9 mouse cellular contexts compared by ENCODE assay signal in the genomic region with DNA sequence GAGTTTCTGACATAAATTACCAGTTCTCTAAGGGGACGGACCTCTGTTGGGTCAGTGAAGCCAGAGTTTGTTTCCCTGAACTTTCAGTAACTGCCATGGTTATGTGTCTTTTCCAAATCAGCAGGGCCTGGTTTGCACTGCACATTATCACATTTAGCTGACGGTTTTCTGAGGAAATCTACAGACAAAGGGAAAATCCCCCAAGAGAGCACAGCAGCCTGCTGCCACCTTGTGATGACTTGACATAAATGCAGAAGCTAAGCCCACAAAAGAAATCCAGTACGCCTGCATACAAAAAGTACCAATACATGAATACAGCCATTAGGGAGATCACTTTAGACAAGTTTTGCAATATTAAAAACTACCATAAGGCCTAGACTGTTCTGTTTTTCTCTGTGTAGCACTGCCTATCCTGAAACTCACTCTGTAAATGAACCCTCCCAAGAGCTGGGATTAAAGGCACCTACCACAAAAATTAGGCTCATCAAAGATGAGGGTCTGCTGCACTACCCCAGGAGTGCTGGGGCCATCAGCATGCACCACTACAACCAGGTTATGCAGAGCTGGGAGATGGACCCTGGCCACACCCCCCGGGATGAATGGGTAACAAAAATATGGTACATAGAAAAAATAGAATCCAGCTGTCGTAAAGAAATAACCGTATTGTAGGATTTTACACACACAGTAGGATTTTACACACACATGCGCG. TPM values are rescaled to one million over a fixed set of nuclear protein-coding genes. Genes with fewer than 3 reads are reported as not detected.
DNase-seq lines count a peak whose midpoint lies in the region; ATAC-seq lines count a peak whose summit lies in the region.
"Had no signal": no experiment of that assay in that cellular context is flagged by ENCODE, and none has a peak within 500 bp of the region (broad histone marks: within the 10 kb centered on the region; RNA-seq: fewer than 3 reads in every experiment).

No protein-coding gene starts in this region.

- H3K4me1 ChIP-seq in embryonic facial prominence, embryonic 11.5 days (ENCODE audit: control insufficient read depth, insufficient read depth, low read length), result no peaks in the 10 kb centered on the region
- peaks cover 4% of the 10 kb centered on the region; the same call in 1 of the 2 replicates for H3K4me1 ChIP-seq in midbrain, embryonic 15.5 days

- no peaks in the 10 kb centered on the region for H3K27me3 ChIP-seq in embryonic facial prominence, embryonic 11.5 days (ENCODE audit: control insufficient read depth, insufficient read depth, low read length)
- H3K27me3 ChIP-seq in midbrain, embryonic 15.5 days (replicated peaks), result no peaks in the 10 kb centered on the region

- H3K9me3 ChIP-seq in embryonic facial prominence, embryonic 11.5 days (replicated peaks; ENCODE audit: control insufficient read depth, low read length), result no peaks in the 10 kb centered on the region
- no peaks in the 10 kb centered on the region for H3K9me3 ChIP-seq in midbrain, embryonic 15.5 days

- ATAC-seq in CD4-positive, CD25-positive, alpha-beta regulatory T cell, adult 4 months, result peak; percentile 37
- ATAC-seq in embryonic facial prominence, embryonic 11.5 days (replicated peaks; ENCODE audit: insufficient number of reproducible peaks, low FRiP score, low TSS enrichment, low read depth), result no peak
- peak; percentile 92 for ATAC-seq in midbrain, embryonic 15.5 days (replicated peaks)

- H3K27ac ChIP-seq in embryonic facial prominence, embryonic 11.5 days (replicated peaks; ENCODE audit: low read depth, low read length), result no peak overlapping the region
- peak overlapping the region; percentile 55 for H3K27ac ChIP-seq in midbrain, embryonic 15.5 days

- H3K9ac ChIP-seq in embryonic facial prominence, embryonic 11.5 days (replicated peaks; ENCODE audit: low read length), result no peak overlapping the region
- no peak overlapping the region for H3K9ac ChIP-seq in midbrain, embryonic 15.5 days

- DNase-seq in cerebellum, adult 18-20 months, result peak; percentile 9 to 10
- DNase-seq in cerebellum, adult 11-12 months, result no peak
- peak; percentile 64 for DNase-seq in embryonic facial prominence, embryonic 11.5 days (ENCODE audit: low spot score)
- DNase-seq in kidney, postnatal 14 days, result peak; percentile 29
- DNase-seq in gastrocnemius, postnatal 10 days, result no peak
- DNase-seq in urinary bladder, postnatal 25 days (ENCODE audit: low spot score), result no peak

- peaks cover 11% of the 10 kb centered on the region for H3K36me3 ChIP-seq in embryonic facial prominence, embryonic 11.5 days (replicated peaks; ENCODE audit: control insufficient read depth, insufficient read depth, low read depth, low read length)
- H3K36me3 ChIP-seq in midbrain, embryonic 15.5 days (replicated peaks), result no peaks in the 10 kb centered on the region

- 85% methylated on average over 8 of the region's 8 CpGs for WGBS in embryonic facial prominence, embryonic 11.5 days
- WGBS in midbrain, embryonic 15.5 days, result 75% methylated on average over 8 of the region's 8 CpGs

- no peak overlapping the region for H3K4me3 ChIP-seq in embryonic facial prominence, embryonic 11.5 days (ENCODE audit: low read depth, low read length)
- H3K4me3 ChIP-seq in midbrain, embryonic 15.5 days, result no peak overlapping the region

- H3K4me2 ChIP-seq in embryonic facial prominence, embryonic 11.5 days (ENCODE audit: low read depth, low read length), result no peak overlapping the region
- no peak overlapping the region for H3K4me2 ChIP-seq in midbrain, embryonic 15.5 days

RNA-seq across cellular contexts. Expression of a gene that starts 11.4 kb away (rescaled TPM):
- under 1 TPM in 1 of 2 experiments, not detected in 1; 0.35 TPM for polyA plus RNA-seq in CD4-positive, CD25-positive, alpha-beta regulatory T cell, adult 4 months (2017; shearing (Covaris generic))
- not detected in 2 replicates for polyA plus RNA-seq in embryonic facial prominence, embryonic 11.5 days (2014; fragmentation: Nextera tagmentation; extraction: Ambion mirVana)
- polyA plus RNA-seq in midbrain, embryonic 15.5 days (2015; fragmentation: Nextera tagmentation; extraction: Ambion mirVana), result not detected in 2 replicates
- under 1 TPM in 1 of 2 experiments, not detected in 1; 0.23 TPM for total RNA-seq in gastrocnemius, postnatal 10 days (2021)
- polyA plus RNA-seq: gonadal fat pad, adult 2 months had no signal

RNA-seq across cellular contexts. Expression of a gene that starts 18.3 kb away (rescaled TPM):
- 10 to 100 TPM; 46.3 to 81.6 TPM for polyA plus RNA-seq in CD4-positive, CD25-positive, alpha-beta regulatory T cell, adult 4 months (2017; shearing (Covaris generic))
- 219 TPM in 2 replicates for polyA plus RNA-seq in embryonic facial prominence, embryonic 11.5 days (2014; fragmentation: Nextera tagmentation; extraction: Ambion mirVana)
- 18.9 and 20.5 TPM in 2 replicates for polyA plus RNA-seq in midbrain, embryonic 15.5 days (2015; fragmentation: Nextera tagmentation; extraction: Ambion mirVana)
- 10 to 100 TPM; 13.6 to 18.4 TPM for total RNA-seq in gastrocnemius, postnatal 10 days (2021)

Comparison
In these comparisons a context has a peak if more than half of its experiments do, and no peak if none do; other contexts are left out.
1. DNase-seq: peak in cerebellum, adult 18-20 months (2 of 2), embryonic facial prominence, embryonic 11.5 days (single experiment) and kidney, postnatal 14 days (single experiment); none in cerebellum, adult 11-12 months (single experiment), gastrocnemius, postnatal 10 days (single experiment) and urinary bladder, postnatal 25 days (single experiment).